Mouse (Mus musculus): ENCODE results near the gene Sf3a1. TPM values are rescaled to one million over a fixed set of nuclear protein-coding genes. Genes with fewer than 3 reads are reported as not detected.
"Not testable (repeated sequence)": the region's sequence is repeated elsewhere in the genome, so short reads cannot be mapped to it uniquely, and the experiment has no call there.

Gene Sf3a1
- 32.9 and 35.1 TPM in 2 replicates for polyA plus RNA-seq (2012; rRNA removed)

- Histone ChIP-seq H3K27me3 (ENCODE audit: control insufficient read depth, insufficient read depth, low read length) (no peaks in the 10 kb centered on the region), H3K4me1 (ENCODE audit: control insufficient read depth, insufficient read depth, low read length) (peaks cover 2% of the 10 kb centered on the region; the same call in 1 of the 2 replicates), H3K4me3 (ENCODE audit: control insufficient read depth, low read depth, low read length) (peak within 1 kb of the TSS; percentile 96), H3K27ac (ENCODE audit: control insufficient read depth, insufficient read depth, low read depth, low read length) (peak within 1 kb of the TSS; percentile 95), H3K36me3 (ENCODE audit: control insufficient read depth, insufficient read depth, low read length) (no peaks in the 10 kb centered on the region; the same call in 1 of the 2 replicates)
- TF ChIP-seq CTCF (IDR thresholded peaks at IDR 0.05; ENCODE audit: control insufficient read depth, insufficient read depth, insufficient replicate concordance, low read depth, low read length), result no peak
- TF ChIP-seq POLR2A (IDR thresholded peaks at IDR 0.05; ENCODE audit: control insufficient read depth, low read depth, low read length), result peak; percentile 91
Observed at GRCm38 (mm10) chr11:4159808-4160708, at the start of gene Sf3a1, which contains the start of gene Ccdc157. Gene Sf3a1 (plus strand): TSS chr11:4160350. Gene Ccdc157 (minus strand): TSS chr11:4160293.

- Histone ChIP-seq H3K27ac (ENCODE audit: control insufficient read depth, insufficient read depth, low read depth, low read length) (no peak overlapping the region), H3K4me3 (ENCODE audit: control insufficient read depth, low read depth, low read length) (no peak overlapping the region), H3K36me3 (ENCODE audit: control insufficient read depth, insufficient read depth, low read length) (no peaks in the 10 kb centered on the region), H3K27me3 (ENCODE audit: control insufficient read depth, insufficient read depth, low read length) (no peaks in the 10 kb centered on the region), H3K4me1 (ENCODE audit: control insufficient read depth, insufficient read depth, low read length) (no peaks in the 10 kb centered on the region)
- TF ChIP-seq CTCF (IDR thresholded peaks at IDR 0.05; ENCODE audit: control insufficient read depth, insufficient read depth, insufficient replicate concordance, low read depth, low read length) (no peak), POLR2A (IDR thresholded peaks at IDR 0.05; ENCODE audit: control insufficient read depth, low read depth, low read length) (no peak)
Observed at GRCm38 (mm10) chr11:4112033-4112432, 48.1 kb upstream of the Sf3a1 start.

GRCm38 (mm10) chr11:4112861-4113260, 47.3 kb upstream of the Sf3a1 start:
- TF ChIP-seq CTCF (IDR thresholded peaks at IDR 0.05; ENCODE audit: control insufficient read depth, insufficient read depth, insufficient replicate concordance, low read depth, low read length), result no peak
- no peak for TF ChIP-seq POLR2A (IDR thresholded peaks at IDR 0.05; ENCODE audit: control insufficient read depth, low read depth, low read length)
- Histone ChIP-seq H3K4me1 (ENCODE audit: control insufficient read depth, insufficient read depth, low read length) (no peaks in the 10 kb centered on the region), H3K27me3 (ENCODE audit: control insufficient read depth, insufficient read depth, low read length) (no peaks in the 10 kb centered on the region), H3K36me3 (ENCODE audit: control insufficient read depth, insufficient read depth, low read length) (no peaks in the 10 kb centered on the region), H3K4me3 (ENCODE audit: control insufficient read depth, low read depth, low read length) (no peak overlapping the region), H3K27ac (ENCODE audit: control insufficient read depth, insufficient read depth, low read depth, low read length) (no peak overlapping the region)

GRCm38 (mm10) chr11:4113496-4113895, 46.7 kb upstream of the Sf3a1 start:
- H3K27ac ChIP-seq (ENCODE audit: control insufficient read depth, insufficient read depth, low read depth, low read length), result no peak overlapping the region
- no peak overlapping the region for H3K4me3 ChIP-seq (ENCODE audit: control insufficient read depth, low read depth, low read length)
- no peaks in the 10 kb centered on the region for H3K36me3 ChIP-seq (ENCODE audit: control insufficient read depth, insufficient read depth, low read length)
- H3K27me3 ChIP-seq (ENCODE audit: control insufficient read depth, insufficient read depth, low read length), result no peaks in the 10 kb centered on the region
- H3K4me1 ChIP-seq (ENCODE audit: control insufficient read depth, insufficient read depth, low read length), result no peaks in the 10 kb centered on the region
- TF ChIP-seq POLR2A (IDR thresholded peaks at IDR 0.05; ENCODE audit: control insufficient read depth, low read depth, low read length), result no peak
- no peak for TF ChIP-seq CTCF (IDR thresholded peaks at IDR 0.05; ENCODE audit: control insufficient read depth, insufficient read depth, insufficient replicate concordance, low read depth, low read length)

GRCm38 (mm10) chr11:4113970-4114369, 46.2 kb upstream of the Sf3a1 start:
- no peak for TF ChIP-seq CTCF (IDR thresholded peaks at IDR 0.05; ENCODE audit: control insufficient read depth, insufficient read depth, insufficient replicate concordance, low read depth, low read length)
- no peak for TF ChIP-seq POLR2A (IDR thresholded peaks at IDR 0.05; ENCODE audit: control insufficient read depth, low read depth, low read length)

GRCm38 (mm10) chr11:4114541-4114940, 45.6 kb upstream of the Sf3a1 start:
- not testable (repeated sequence) for H3K27ac ChIP-seq (ENCODE audit: control insufficient read depth, insufficient read depth, low read depth, low read length); H3K4me3 ChIP-seq (ENCODE audit: control insufficient read depth, low read depth, low read length); H3K27me3 ChIP-seq (ENCODE audit: control insufficient read depth, insufficient read depth, low read length); H3K4me1 ChIP-seq (ENCODE audit: control insufficient read depth, insufficient read depth, low read length); H3K36me3 ChIP-seq (ENCODE audit: control insufficient read depth, insufficient read depth, low read length)

More at GRCm38 (mm10) chr11:4113970-4114369, 46.2 kb upstream of the Sf3a1 start:
- H3K4me1 ChIP-seq (ENCODE audit: control insufficient read depth, insufficient read depth, low read length), result no peaks in the 10 kb centered on the region
- H3K27me3 ChIP-seq (ENCODE audit: control insufficient read depth, insufficient read depth, low read length), result no peaks in the 10 kb centered on the region
- H3K36me3 ChIP-seq (ENCODE audit: control insufficient read depth, insufficient read depth, low read length), result no peaks in the 10 kb centered on the region
- H3K27ac ChIP-seq (ENCODE audit: control insufficient read depth, insufficient read depth, low read depth, low read length), result no peak overlapping the region
- no peak overlapping the region for H3K4me3 ChIP-seq (ENCODE audit: control insufficient read depth, low read depth, low read length)

- no peak for TF ChIP-seq POLR2A (IDR thresholded peaks at IDR 0.05; ENCODE audit: control insufficient read depth, low read depth, low read length)
- no peak for TF ChIP-seq CTCF (IDR thresholded peaks at IDR 0.05; ENCODE audit: control insufficient read depth, insufficient read depth, insufficient replicate concordance, low read depth, low read length)
- H3K27me3 ChIP-seq (ENCODE audit: control insufficient read depth, insufficient read depth, low read length), result no peaks in the 10 kb centered on the region
Observed at GRCm38 (mm10) chr11:4115407-4115806, 44.7 kb upstream of the Sf3a1 start.

More at GRCm38 (mm10) chr11:4115407-4115806, 44.7 kb upstream of the Sf3a1 start:
- Histone ChIP-seq H3K27ac (ENCODE audit: control insufficient read depth, insufficient read depth, low read depth, low read length) (no peak overlapping the region), H3K36me3 (ENCODE audit: control insufficient read depth, insufficient read depth, low read length) (no peaks in the 10 kb centered on the region), H3K4me3 (ENCODE audit: control insufficient read depth, low read depth, low read length) (no peak overlapping the region), H3K4me1 (ENCODE audit: control insufficient read depth, insufficient read depth, low read length) (no peaks in the 10 kb centered on the region)

Measured in testis, adult 2 months (tissue).